Mouse (Mus musculus) bone marrow macrophage, adult 2 months (primary cell): ENCODE results near the gene Pcca.

Experiments used
- CTCF ChIP-seq: IDR thresholded peaks from 2 replicates; pipeline ENCODE4 v1.5.1; 2012; ENCODE audit warnings: low read depth, mild to moderate bottlenecking, low read length, moderate library complexity
- POLR2A ChIP-seq: IDR thresholded peaks from 2 replicates; pipeline ENCODE4 v1.6.1; 2012; ENCODE audit warnings: mild to moderate bottlenecking, low read depth, low read length, borderline replicate concordance

DNA sequence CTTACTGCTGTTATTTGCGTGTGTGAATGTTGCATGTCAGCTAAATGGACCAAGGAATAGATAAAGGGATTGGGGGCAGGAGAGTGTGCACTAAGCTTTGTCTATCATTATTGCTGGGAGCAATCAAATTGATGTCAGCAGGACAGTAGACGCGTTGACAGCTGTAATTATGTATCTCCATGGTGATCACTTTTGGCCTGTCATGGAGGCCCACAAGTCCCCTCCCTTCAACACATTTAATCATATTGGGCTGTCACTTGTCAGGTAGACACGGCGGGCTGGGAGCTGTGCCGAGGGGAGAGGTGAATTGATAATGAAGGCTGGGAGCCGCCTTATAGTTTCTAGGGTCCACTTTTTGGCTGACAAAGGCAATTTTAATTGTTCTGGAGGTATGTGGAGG, 153.3 kb downstream of the Pcca start:
- TF ChIP-seq CTCF, result no peak
- no peak for TF ChIP-seq POLR2A
